Mouse (Mus musculus): ENCODE data around the gene H3f3b.
A peak's percentile ranks its signal among the peaks of the same experiment; 100 is the strongest.

- TF ChIP-seq CTCF (IDR thresholded peaks at IDR 0.05; ENCODE audit: control insufficient read depth, insufficient read depth, low read length) (no peak), POLR2A (IDR thresholded peaks at IDR 0.05; ENCODE audit: borderline replicate concordance, control insufficient read depth, low read depth, low read length) (peak; percentile 96)
These were observed 2.5 kb upstream of the H3f3b start, which contains the start of gene Unk for GRCm38 (mm10) chr11:116030088-116030897.

All from bone marrow, adult 2 months (tissue).